Mouse (Mus musculus) ovary, postnatal 10 days (tissue): ENCODE measurements around the gene Olfr222.

Experiments used
- DNase-seq: peaks from one replicate; pipeline ENCODE4 v3.0.0; 2022; ENCODE audit warnings: low spot score

The Olfr222 gene

GRCm38 (mm10) chr11:59540123-59540522, 35.9 kb downstream of the Olfr222 start:
- no peak for DNase-seq

- peak; percentile 19 for DNase-seq
These were observed 37.6 kb downstream of the Olfr222 start for GRCm38 (mm10) chr11:59538387-59538786.

- DNase-seq: no peak
These were observed 38.6 kb downstream of the Olfr222 start for GRCm38 (mm10) chr11:59537218-59538130.

- DNase-seq: no peak
These were observed 44.5 kb downstream of the Olfr222 start for GRCm38 (mm10) chr11:59531562-59531961.

GRCm38 (mm10) chr11:59530870-59531535, 45.0 kb downstream of the Olfr222 start:
- DNase-seq: no peak

- DNase-seq: no peak
These were observed 45.8 kb downstream of the Olfr222 start for GRCm38 (mm10) chr11:59530221-59530620.

- DNase-seq: no peak
These were observed 49.5 kb downstream of the Olfr222 start, which contains the start of gene Zkscan17 for GRCm38 (mm10) chr11:59526472-59527080. Gene Zkscan17, minus strand, starts transcription at chr11:59526751.

- peak; percentile 36 for DNase-seq
These were observed 50.8 kb downstream of the Olfr222 start for GRCm38 (mm10) chr11:59525237-59525636.

GRCm38 (mm10) chr11:59524150-59524549, 51.9 kb downstream of the Olfr222 start:
- no peak for DNase-seq
